Mouse (Mus musculus): ENCODE results near the gene Kif26b. TPM values are rescaled to one million over a fixed set of nuclear protein-coding genes. Genes with fewer than 3 reads are reported as not detected.
A peak's percentile ranks its signal among the peaks of the same experiment; 100 is the strongest.

Gene Kif26b
- polyA plus RNA-seq, 1 experiment from 2014 or later: 8.7 TPM

- no peak for ATAC-seq (ENCODE audit: insufficient number of reproducible peaks, low FRiP score, low TSS enrichment, low read depth)
- Histone ChIP-seq H3K27me3 (no peaks in the 10 kb centered on the region), H3K4me1 (no peaks in the 10 kb centered on the region), H3K4me3 (replicated peaks) (no peak overlapping the region), H3K9me3 (replicated peaks) (no peaks in the 10 kb centered on the region), H3K27ac (replicated peaks) (no peak overlapping the region), H3K4me2 (replicated peaks) (no peak overlapping the region), H3K36me3 (no peaks in the 10 kb centered on the region), H3K9ac (no peak overlapping the region)
- 85% methylated on average over 6 of the region's 6 CpGs for WGBS
These were observed 363.5 kb downstream of the Kif26b start for GRCm38 (mm10) chr1:178892376-178892775.

GRCm38 (mm10) chr1:178893229-178894080 lies 364.5 kb downstream of the Kif26b start:
- H3K27ac ChIP-seq (replicated peaks): no peak overlapping the region
- H3K27me3 ChIP-seq: no peaks in the 10 kb centered on the region
- no peak overlapping the region for H3K9ac ChIP-seq
- no peaks in the 10 kb centered on the region for H3K36me3 ChIP-seq
- ATAC-seq (ENCODE audit: insufficient number of reproducible peaks, low FRiP score, low TSS enrichment, low read depth): no peak
- H3K4me2 ChIP-seq (replicated peaks): no peak overlapping the region
- no peaks in the 10 kb centered on the region for H3K9me3 ChIP-seq (replicated peaks)
- 86% methylated on average over 11 of the region's 11 CpGs for WGBS
- no peaks in the 10 kb centered on the region for H3K4me1 ChIP-seq
- H3K4me3 ChIP-seq (replicated peaks): no peak overlapping the region

GRCm38 (mm10) chr1:178894081-178894401 lies 365.1 kb downstream of the Kif26b start:
- WGBS: 90% methylated on average over 3 of the region's 3 CpGs
- Histone ChIP-seq H3K9ac (no peak overlapping the region), H3K9me3 (replicated peaks) (no peaks in the 10 kb centered on the region), H3K27me3 (no peaks in the 10 kb centered on the region), H3K4me1 (no peaks in the 10 kb centered on the region), H3K4me3 (replicated peaks) (no peak overlapping the region), H3K27ac (replicated peaks) (no peak overlapping the region), H3K36me3 (no peaks in the 10 kb centered on the region), H3K4me2 (replicated peaks) (no peak overlapping the region)
- no peak for ATAC-seq (ENCODE audit: insufficient number of reproducible peaks, low FRiP score, low TSS enrichment, low read depth)

- no peak overlapping the region for H3K9ac ChIP-seq
- H3K4me3 ChIP-seq (replicated peaks): no peak overlapping the region
- no peaks in the 10 kb centered on the region for H3K27me3 ChIP-seq
- H3K9me3 ChIP-seq (replicated peaks): no peaks in the 10 kb centered on the region
- H3K36me3 ChIP-seq: no peaks in the 10 kb centered on the region
- H3K4me1 ChIP-seq: no peaks in the 10 kb centered on the region
- H3K4me2 ChIP-seq (replicated peaks): no peak overlapping the region
- H3K27ac ChIP-seq (replicated peaks): no peak overlapping the region
- WGBS: 88% methylated on average over 4 of the region's 4 CpGs
- no peak for ATAC-seq (ENCODE audit: insufficient number of reproducible peaks, low FRiP score, low TSS enrichment, low read depth)
These were observed 366.7 kb downstream of the Kif26b start for GRCm38 (mm10) chr1:178895674-178896073.

DNA sequence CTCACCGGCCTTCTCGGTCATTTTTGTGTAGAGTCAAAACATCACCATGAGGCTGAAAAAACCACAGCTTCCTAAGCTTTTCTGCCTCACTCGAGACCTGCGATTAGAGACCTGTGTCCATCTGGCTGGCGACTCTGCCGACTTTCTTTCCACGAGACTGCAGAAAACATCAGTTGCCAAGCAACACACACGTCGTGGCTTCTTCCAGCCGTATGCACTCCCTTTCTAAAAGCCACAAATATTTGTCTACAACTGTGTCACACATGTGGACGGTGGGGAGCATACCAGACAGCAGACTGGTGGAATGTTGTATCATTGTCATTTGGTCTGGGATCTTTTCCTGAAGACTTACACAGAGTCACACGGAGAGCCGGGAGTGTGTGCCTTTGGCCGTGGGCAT lies 382.0 kb downstream of the Kif26b start:
- WGBS: 36% methylated on average over 14 of the region's 14 CpGs
- Histone ChIP-seq H3K4me3 (replicated peaks) (no peak overlapping the region), H3K36me3 (peaks cover 11% of the 10 kb centered on the region; the same call in 1 of the 2 replicates), H3K27me3 (peaks cover under 1% of the 10 kb centered on the region; the same call in 1 of the 2 replicates), H3K4me2 (replicated peaks) (no peak overlapping the region), H3K9ac (no peak overlapping the region), H3K9me3 (replicated peaks) (no peaks in the 10 kb centered on the region), H3K27ac (replicated peaks) (no peak overlapping the region), H3K4me1 (peaks cover 17% of the 10 kb centered on the region)
- ATAC-seq (ENCODE audit: insufficient number of reproducible peaks, low FRiP score, low TSS enrichment, low read depth): no peak

GRCm38 (mm10) chr1:178912936-178913716 lies 384.2 kb downstream of the Kif26b start:
- Histone ChIP-seq H3K27ac (replicated peaks) (no peak overlapping the region), H3K4me3 (replicated peaks) (no peak overlapping the region), H3K27me3 (peaks cover 5% of the 10 kb centered on the region; the same call in 1 of the 2 replicates), H3K9ac (no peak overlapping the region), H3K4me2 (replicated peaks) (no peak overlapping the region), H3K9me3 (replicated peaks) (no peaks in the 10 kb centered on the region), H3K36me3 (peaks cover 21% of the 10 kb centered on the region; the same call in 1 of the 2 replicates), H3K4me1 (peaks cover 30% of the 10 kb centered on the region)
- 53% methylated on average over 6 of the region's 6 CpGs for WGBS
- ATAC-seq (ENCODE audit: insufficient number of reproducible peaks, low FRiP score, low TSS enrichment, low read depth): no peak

GRCm38 (mm10) chr1:178915056-178915455 lies 386.1 kb downstream of the Kif26b start:
- H3K4me1 ChIP-seq: peaks cover 30% of the 10 kb centered on the region
- H3K4me2 ChIP-seq (replicated peaks): no peak overlapping the region
- no peak overlapping the region for H3K4me3 ChIP-seq (replicated peaks)
- 64% methylated on average over 12 of the region's 12 CpGs for WGBS
- no peaks in the 10 kb centered on the region for H3K9me3 ChIP-seq (replicated peaks)
- H3K36me3 ChIP-seq: peaks cover 24% of the 10 kb centered on the region
- no peak for ATAC-seq (ENCODE audit: insufficient number of reproducible peaks, low FRiP score, low TSS enrichment, low read depth)
- peaks cover 5% of the 10 kb centered on the region; the same call in 1 of the 2 replicates for H3K27me3 ChIP-seq
- no peak overlapping the region for H3K9ac ChIP-seq
- H3K27ac ChIP-seq (replicated peaks): no peak overlapping the region

DNA sequence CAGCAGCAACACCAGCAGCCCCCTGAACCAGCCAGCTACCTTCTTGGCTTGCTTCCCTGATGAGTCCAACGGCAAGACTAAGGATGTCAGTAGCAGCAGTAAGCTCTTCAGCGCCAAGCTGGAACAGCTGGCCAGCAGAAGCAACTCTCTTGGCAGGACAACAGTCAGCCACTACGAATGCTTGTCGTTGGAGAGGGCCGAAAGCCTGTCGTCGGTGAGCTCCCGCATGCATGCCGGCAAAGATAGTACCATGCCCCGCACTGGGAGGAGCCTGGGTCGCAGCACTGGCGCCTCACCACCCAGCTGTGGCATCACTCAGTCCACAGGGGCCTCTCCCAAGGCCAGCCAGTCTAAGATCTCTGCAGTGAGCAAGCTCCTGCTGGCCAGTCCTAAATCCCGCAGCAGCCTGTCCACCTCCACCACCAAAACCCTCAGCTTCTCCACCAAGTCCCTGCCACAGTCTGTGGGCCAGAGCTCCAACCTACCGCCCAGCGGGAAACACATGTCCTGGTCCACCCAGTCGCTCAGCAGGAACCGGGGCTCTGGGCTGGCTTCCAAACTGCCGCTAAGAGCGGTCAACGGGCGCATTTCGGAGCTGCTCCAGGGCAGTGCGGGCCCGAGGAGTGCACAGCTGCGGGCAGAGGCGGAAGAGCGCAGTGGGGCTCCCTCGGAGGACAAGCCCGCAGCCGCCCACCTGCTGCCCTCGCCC lies 388.4 kb downstream of the Kif26b start:
- 47% methylated on average over 31 of the region's 31 CpGs for WGBS
- no peak overlapping the region for H3K27ac ChIP-seq (replicated peaks)
- 0 out of 2 replicates have a peak overlapping the region, but pooled peaks have one; percentile 10 for H3K4me2 ChIP-seq (replicated peaks)
- H3K4me1 ChIP-seq: peaks cover 17% of the 10 kb centered on the region
- no peak overlapping the region for H3K4me3 ChIP-seq (replicated peaks)
- peaks cover 5% of the 10 kb centered on the region; the same call in 1 of the 2 replicates for H3K27me3 ChIP-seq
- H3K9ac ChIP-seq: no peak overlapping the region
- peaks cover 24% of the 10 kb centered on the region for H3K36me3 ChIP-seq
- ATAC-seq (ENCODE audit: insufficient number of reproducible peaks, low FRiP score, low TSS enrichment, low read depth): peak; percentile 21; the same call in 1 of the 2 replicates
- H3K9me3 ChIP-seq (replicated peaks): no peaks in the 10 kb centered on the region

GRCm38 (mm10) chr1:178924492-178925183 lies 395.7 kb downstream of the Kif26b start:
- Histone ChIP-seq H3K4me2 (replicated peaks) (no peak overlapping the region), H3K4me1 (no peaks in the 10 kb centered on the region), H3K27ac (replicated peaks) (no peak overlapping the region), H3K27me3 (no peaks in the 10 kb centered on the region), H3K9ac (no peak overlapping the region), H3K36me3 (peaks cover 2% of the 10 kb centered on the region; the same call in 1 of the 2 replicates), H3K4me3 (replicated peaks) (no peak overlapping the region), H3K9me3 (replicated peaks) (no peaks in the 10 kb centered on the region)
- 79% methylated on average over 8 of the region's 8 CpGs for WGBS
- no peak for ATAC-seq (ENCODE audit: insufficient number of reproducible peaks, low FRiP score, low TSS enrichment, low read depth)

DNA sequence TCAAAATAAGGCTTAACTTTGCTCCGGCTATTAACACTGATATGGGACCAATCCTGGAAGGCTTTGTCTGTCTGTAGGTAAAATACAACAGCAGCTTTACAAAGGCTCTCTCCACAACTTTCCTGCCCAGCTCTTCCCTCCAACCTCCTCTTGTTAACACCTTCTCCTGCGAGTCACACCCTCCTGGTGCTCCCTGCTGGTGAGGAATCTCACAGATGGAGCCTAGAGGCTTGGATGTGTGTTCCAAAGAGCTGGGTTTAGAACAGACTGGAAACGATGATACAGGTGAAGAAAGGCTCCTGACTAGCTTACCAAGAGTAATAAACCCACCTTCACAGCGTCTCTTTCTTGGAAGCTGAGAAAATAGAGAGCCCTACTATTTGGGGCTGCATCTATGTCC lies 400.6 kb downstream of the Kif26b start:
- no peak overlapping the region for H3K27ac ChIP-seq (replicated peaks)
- no peak for ATAC-seq (ENCODE audit: insufficient number of reproducible peaks, low FRiP score, low TSS enrichment, low read depth)
- no peak overlapping the region for H3K4me3 ChIP-seq (replicated peaks)
- H3K4me1 ChIP-seq: peaks cover 11% of the 10 kb centered on the region; the same call in 1 of the 2 replicates
- H3K36me3 ChIP-seq: peaks cover 13% of the 10 kb centered on the region; the same call in 1 of the 2 replicates
- H3K9me3 ChIP-seq (replicated peaks): no peaks in the 10 kb centered on the region
- H3K27me3 ChIP-seq: no peaks in the 10 kb centered on the region
- H3K4me2 ChIP-seq (replicated peaks): no peak overlapping the region
- H3K9ac ChIP-seq: no peak overlapping the region
- 72% methylated on average over 4 of the region's 4 CpGs for WGBS
